Mouse (Mus musculus): ENCODE data around the gene Pde1a. TPM values are rescaled to one million over a fixed set of nuclear protein-coding genes. Genes with fewer than 3 reads are reported as not detected.

Pde1a gene
- polyA plus RNA-seq (2015; fragmentation: Nextera tagmentation; extraction: Ambion mirVana), result 9.0 and 10.1 TPM in 2 replicates

DNA sequence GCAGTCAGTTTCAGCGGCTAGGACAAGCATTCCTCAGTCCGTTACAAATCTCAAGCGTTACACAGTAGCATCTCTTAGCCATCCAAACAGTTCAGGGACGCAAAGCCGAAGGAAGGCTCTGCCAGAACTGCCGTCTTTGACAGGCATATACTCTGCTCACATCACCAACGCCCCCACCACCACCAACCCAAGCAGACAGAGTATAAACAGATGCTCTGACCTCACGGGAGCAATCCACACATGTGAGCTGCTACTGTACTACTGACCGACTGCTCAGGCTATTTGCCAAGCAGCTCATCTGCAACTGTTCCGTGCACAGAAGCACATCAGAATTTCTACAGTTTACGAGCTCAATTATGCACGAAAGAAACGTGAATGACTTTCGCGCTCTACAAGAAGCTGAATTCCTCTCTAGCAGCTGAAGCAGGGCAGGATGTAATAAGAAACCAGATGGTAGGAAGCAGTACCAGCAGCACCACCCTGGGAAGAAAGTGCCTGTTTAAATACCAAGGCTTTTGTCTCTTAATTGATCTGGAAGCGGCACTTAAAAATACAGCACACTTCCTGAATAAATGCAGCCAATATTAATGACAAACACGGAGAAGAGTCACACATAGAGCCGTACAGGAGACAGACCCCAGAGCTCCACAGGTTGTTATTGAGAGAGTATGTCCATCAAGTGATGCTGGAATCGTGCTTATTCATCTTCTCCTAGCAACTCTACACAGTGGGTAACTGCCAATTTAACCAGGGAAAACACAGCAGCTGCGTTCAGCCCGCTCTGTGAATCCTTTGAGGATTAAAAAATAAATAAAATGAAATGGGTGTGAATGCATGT lies at the start of gene Pde1a:
TSS of gene Pde1a (minus strand) at position 598 of the 838 bp plus-strand sequence.
- WGBS, result 4% methylated on average over 21 of the region's 21 CpGs
- peak; percentile 92 for ATAC-seq

GRCm38 (mm10) chr2:80178608-80179280 lies 49.5 kb upstream of the Pde1a start:
- whole genome bisulfite sequencing, result 79% methylated on average over 4 of the region's 4 CpGs
- no peak for ATAC-seq
- no peak overlapping the region for H3K9ac ChIP-seq (ENCODE audit: low read depth, low read length)

More for the DNA sequence above, at the start of gene Pde1a:
- Histone ChIP-seq H3K9ac (ENCODE audit: low read depth, low read length) (peak within 1 kb of the TSS; percentile 64), H3K4me2 (ENCODE audit: low read length) (peak within 1 kb of the TSS; percentile 74), H3K27ac (ENCODE audit: low read length) (peak within 1 kb of the TSS; percentile 53), H3K4me1 (ENCODE audit: control insufficient read depth, insufficient read depth, low read length) (peaks cover 16% of the 10 kb centered on the region), H3K27me3 (ENCODE audit: control insufficient read depth, insufficient read depth, low read depth, low read length) (no peaks in the 10 kb centered on the region), H3K4me3 (ENCODE audit: low read depth, low read length) (peak within 1 kb of the TSS; percentile 44), H3K9me3 (replicated peaks; ENCODE audit: control insufficient read depth, low read length, poor library complexity, severe bottlenecking) (no peaks in the 10 kb centered on the region), H3K36me3 (ENCODE audit: control insufficient read depth, insufficient read depth, low read length) (no peaks in the 10 kb centered on the region)

DNA sequence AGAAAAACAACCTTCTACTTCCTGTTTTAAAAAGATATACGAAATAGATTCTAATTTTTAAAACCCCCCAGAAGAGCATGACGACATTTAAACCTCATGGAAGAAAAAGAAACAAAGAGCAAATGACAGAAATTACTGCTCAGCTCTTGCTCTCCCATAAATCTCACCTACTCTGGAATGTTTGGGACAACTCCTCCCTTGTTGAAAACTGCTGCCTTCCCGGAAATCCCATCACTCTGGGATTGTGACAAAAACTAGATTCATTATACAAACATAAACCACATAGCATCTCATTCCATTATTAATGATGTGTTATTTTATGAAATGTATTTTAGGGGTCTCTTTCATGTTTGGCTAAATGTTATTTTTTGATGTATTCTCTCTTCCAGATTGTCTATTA lies 48.9 kb upstream of the Pde1a start:
- Histone ChIP-seq H3K4me3 (ENCODE audit: low read depth, low read length) (no peak overlapping the region), H3K9ac (ENCODE audit: low read depth, low read length) (no peak overlapping the region), H3K9me3 (replicated peaks; ENCODE audit: control insufficient read depth, low read length, poor library complexity, severe bottlenecking) (no peaks in the 10 kb centered on the region), H3K4me1 (ENCODE audit: control insufficient read depth, insufficient read depth, low read length) (no peaks in the 10 kb centered on the region), H3K27ac (ENCODE audit: low read length) (no peak overlapping the region), H3K4me2 (ENCODE audit: low read length) (no peak overlapping the region), H3K27me3 (ENCODE audit: control insufficient read depth, insufficient read depth, low read depth, low read length) (no peaks in the 10 kb centered on the region), H3K36me3 (ENCODE audit: control insufficient read depth, insufficient read depth, low read length) (no peaks in the 10 kb centered on the region)
- 81% methylated on average over 3 of the region's 3 CpGs for WGBS
- ATAC-seq, result no peak

More at GRCm38 (mm10) chr2:80178608-80179280, 49.5 kb upstream of the Pde1a start:
- H3K9me3 ChIP-seq (replicated peaks; ENCODE audit: control insufficient read depth, low read length, poor library complexity, severe bottlenecking), result no peaks in the 10 kb centered on the region
- H3K36me3 ChIP-seq (ENCODE audit: control insufficient read depth, insufficient read depth, low read length), result no peaks in the 10 kb centered on the region
- H3K27ac ChIP-seq (ENCODE audit: low read length), result no peak overlapping the region
- H3K27me3 ChIP-seq (ENCODE audit: control insufficient read depth, insufficient read depth, low read depth, low read length), result no peaks in the 10 kb centered on the region
- no peak overlapping the region for H3K4me2 ChIP-seq (ENCODE audit: low read length)
- H3K4me3 ChIP-seq (ENCODE audit: low read depth, low read length), result no peak overlapping the region
- no peaks in the 10 kb centered on the region for H3K4me1 ChIP-seq (ENCODE audit: control insufficient read depth, insufficient read depth, low read length)

DNA sequence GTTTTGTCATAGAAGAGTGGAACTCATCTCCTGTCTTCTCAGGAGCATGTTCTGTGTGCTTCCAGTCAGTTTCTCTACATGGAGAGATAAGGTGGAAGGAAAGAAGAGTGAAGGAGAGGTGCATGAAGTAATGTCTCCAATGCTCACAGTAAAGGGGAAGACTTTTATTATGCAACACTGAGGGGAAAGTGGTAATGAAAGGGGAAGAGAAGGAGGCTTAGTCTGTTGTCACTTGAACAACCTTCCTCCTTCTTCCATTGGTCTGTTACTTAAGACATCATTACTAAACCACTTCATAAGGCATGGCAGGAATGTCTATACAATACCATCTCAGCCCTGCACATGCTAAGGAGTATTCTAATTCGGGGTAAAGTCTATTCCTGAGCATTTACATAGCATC lies 38.8 kb upstream of the Pde1a start:
- Histone ChIP-seq H3K27me3 (ENCODE audit: control insufficient read depth, insufficient read depth, low read depth, low read length) (no peaks in the 10 kb centered on the region), H3K4me1 (ENCODE audit: control insufficient read depth, insufficient read depth, low read length) (no peaks in the 10 kb centered on the region), H3K27ac (ENCODE audit: low read length) (no peak overlapping the region), H3K36me3 (ENCODE audit: control insufficient read depth, insufficient read depth, low read length) (no peaks in the 10 kb centered on the region), H3K9ac (ENCODE audit: low read depth, low read length) (no peak overlapping the region), H3K4me3 (ENCODE audit: low read depth, low read length) (no peak overlapping the region), H3K9me3 (replicated peaks; ENCODE audit: control insufficient read depth, low read length, poor library complexity, severe bottlenecking) (no peaks in the 10 kb centered on the region), H3K4me2 (ENCODE audit: low read length) (no peak overlapping the region)
- WGBS, result 94% methylated on average over 1 of the region's 1 CpGs
- ATAC-seq, result no peak

DNA sequence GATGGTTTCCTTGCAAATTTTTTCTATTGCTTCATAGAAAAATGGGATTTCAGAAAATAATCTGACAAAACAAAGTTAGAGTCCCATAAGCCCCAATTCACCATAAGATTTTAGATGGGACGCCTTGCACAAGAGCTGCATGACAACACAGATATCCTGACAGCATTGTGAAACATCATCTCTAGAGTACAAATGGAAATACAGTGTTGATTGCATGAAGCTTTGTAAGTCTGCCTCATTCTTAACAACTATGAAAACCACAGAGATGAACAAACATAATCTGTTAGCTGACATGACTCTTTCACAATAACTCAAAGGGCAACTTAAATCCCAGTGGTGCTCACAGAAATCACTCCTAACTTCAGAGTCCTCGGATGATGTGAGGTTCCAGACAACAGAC lies 29.5 kb upstream of the Pde1a start:
- WGBS, result 88% methylated on average over 2 of the region's 2 CpGs
- Histone ChIP-seq H3K4me3 (ENCODE audit: low read depth, low read length) (no peak overlapping the region), H3K36me3 (ENCODE audit: control insufficient read depth, insufficient read depth, low read length) (no peaks in the 10 kb centered on the region), H3K27ac (ENCODE audit: low read length) (no peak overlapping the region), H3K9me3 (replicated peaks; ENCODE audit: control insufficient read depth, low read length, poor library complexity, severe bottlenecking) (no peaks in the 10 kb centered on the region), H3K4me1 (ENCODE audit: control insufficient read depth, insufficient read depth, low read length) (no peaks in the 10 kb centered on the region), H3K4me2 (ENCODE audit: low read length) (no peak overlapping the region), H3K27me3 (ENCODE audit: control insufficient read depth, insufficient read depth, low read depth, low read length) (no peaks in the 10 kb centered on the region), H3K9ac (ENCODE audit: low read depth, low read length) (no peak overlapping the region)
- no peak for ATAC-seq

- no peaks in the 10 kb centered on the region for H3K9me3 ChIP-seq (replicated peaks; ENCODE audit: control insufficient read depth, low read length, poor library complexity, severe bottlenecking)
- no peak for ATAC-seq
- no peaks in the 10 kb centered on the region for H3K27me3 ChIP-seq (ENCODE audit: control insufficient read depth, insufficient read depth, low read depth, low read length)
- 90% methylated on average over 3 of the region's 3 CpGs for WGBS
- H3K4me1 ChIP-seq (ENCODE audit: control insufficient read depth, insufficient read depth, low read length), result no peaks in the 10 kb centered on the region
- H3K4me3 ChIP-seq (ENCODE audit: low read depth, low read length), result no peak overlapping the region
- no peak overlapping the region for H3K9ac ChIP-seq (ENCODE audit: low read depth, low read length)
- H3K36me3 ChIP-seq (ENCODE audit: control insufficient read depth, insufficient read depth, low read length), result no peaks in the 10 kb centered on the region
- H3K4me2 ChIP-seq (ENCODE audit: low read length), result no peak overlapping the region
- no peak overlapping the region for H3K27ac ChIP-seq (ENCODE audit: low read length)
Observed at GRCm38 (mm10) chr2:80158196-80158595, 28.9 kb upstream of the Pde1a start.

- Histone ChIP-seq H3K9ac (ENCODE audit: low read depth, low read length) (no peak overlapping the region), H3K27me3 (ENCODE audit: control insufficient read depth, insufficient read depth, low read depth, low read length) (no peaks in the 10 kb centered on the region), H3K36me3 (ENCODE audit: control insufficient read depth, insufficient read depth, low read length) (no peaks in the 10 kb centered on the region), H3K4me2 (ENCODE audit: low read length) (no peak overlapping the region), H3K27ac (ENCODE audit: low read length) (no peak overlapping the region), H3K4me1 (ENCODE audit: control insufficient read depth, insufficient read depth, low read length) (no peaks in the 10 kb centered on the region), H3K9me3 (replicated peaks; ENCODE audit: control insufficient read depth, low read length, poor library complexity, severe bottlenecking) (no peaks in the 10 kb centered on the region), H3K4me3 (ENCODE audit: low read depth, low read length) (no peak overlapping the region)
- no peak for ATAC-seq
- 80% methylated on average over 6 of the region's 6 CpGs for WGBS
Observed at GRCm38 (mm10) chr2:80150019-80150418, 20.8 kb upstream of the Pde1a start.

- H3K27ac ChIP-seq (ENCODE audit: low read length), result no peak overlapping the region
- 80% methylated on average over 3 of the region's 3 CpGs for WGBS
Observed at GRCm38 (mm10) chr2:80149332-80149731, 20.1 kb upstream of the Pde1a start.

GRCm38 (mm10) chr2:80135076-80135475 lies 5.8 kb upstream of the Pde1a start:
- H3K36me3 ChIP-seq (ENCODE audit: control insufficient read depth, insufficient read depth, low read length), result no peaks in the 10 kb centered on the region
- no peak for ATAC-seq
- H3K4me2 ChIP-seq (ENCODE audit: low read length), result no peak overlapping the region
- no peak overlapping the region for H3K9ac ChIP-seq (ENCODE audit: low read depth, low read length)
- H3K4me3 ChIP-seq (ENCODE audit: low read depth, low read length), result no peak overlapping the region
- H3K9me3 ChIP-seq (replicated peaks; ENCODE audit: control insufficient read depth, low read length, poor library complexity, severe bottlenecking), result no peaks in the 10 kb centered on the region
- no peak overlapping the region for H3K27ac ChIP-seq (ENCODE audit: low read length)
- 67% methylated on average over 3 of the region's 3 CpGs for WGBS
- H3K27me3 ChIP-seq (ENCODE audit: control insufficient read depth, insufficient read depth, low read depth, low read length), result no peaks in the 10 kb centered on the region
- H3K4me1 ChIP-seq (ENCODE audit: control insufficient read depth, insufficient read depth, low read length), result no peaks in the 10 kb centered on the region

More at GRCm38 (mm10) chr2:80149332-80149731, 20.1 kb upstream of the Pde1a start:
- Histone ChIP-seq H3K4me1 (ENCODE audit: control insufficient read depth, insufficient read depth, low read length) (no peaks in the 10 kb centered on the region), H3K27me3 (ENCODE audit: control insufficient read depth, insufficient read depth, low read depth, low read length) (no peaks in the 10 kb centered on the region), H3K9ac (ENCODE audit: low read depth, low read length) (no peak overlapping the region), H3K4me3 (ENCODE audit: low read depth, low read length) (no peak overlapping the region), H3K9me3 (replicated peaks; ENCODE audit: control insufficient read depth, low read length, poor library complexity, severe bottlenecking) (no peaks in the 10 kb centered on the region), H3K36me3 (ENCODE audit: control insufficient read depth, insufficient read depth, low read length) (no peaks in the 10 kb centered on the region), H3K4me2 (ENCODE audit: low read length) (no peak overlapping the region)
- ATAC-seq, result no peak
